Mouse (Mus musculus) heart, embryonic 15.5 days (tissue): ENCODE data around the gene Glis3. TPM values are rescaled to one million over a fixed set of nuclear protein-coding genes. Genes with fewer than 3 reads are reported as not detected.

ENCODE experiments used
- ATAC-seq: fragments of 200-750 bp; cut with Nextera tagmentation; replicated peaks from 2 replicates; pipeline ENCODE4 v1.8.0; 2017; ENCODE audit warnings: low read depth, moderate TSS enrichment; ENCODE audit not compliant: insufficient number of reproducible peaks, insufficient read depth, low FRiP score
- H3K27ac ChIP-seq: fragments of 300-500 bp; sonication (generic); 2 replicates; pipeline ENCODE4 v1.5.1; 2015; ENCODE audit warnings: mild to moderate bottlenecking, inconsistent platforms
- H3K27me3 ChIP-seq: fragments of 300-500 bp; sonication (generic); 2 replicates; pipeline ENCODE4 v1.6.1; 2015; ENCODE audit warnings: inconsistent platforms
- H3K36me3 ChIP-seq: fragments of 300-500 bp; sonication (generic); 2 replicates; pipeline ENCODE4 v1.6.1; 2015; ENCODE audit warnings: mild to moderate bottlenecking, inconsistent platforms
- H3K4me1 ChIP-seq: fragments of 300-500 bp; sonication (generic); replicated peaks from 2 replicates; pipeline ENCODE4 v1.6.1; 2015; ENCODE audit warnings: inconsistent platforms
- H3K4me2 ChIP-seq: fragments of 300-500 bp; sonication (generic); 2 replicates; pipeline ENCODE4 v1.6.1; 2015; ENCODE audit warnings: inconsistent platforms, mild to moderate bottlenecking, moderate library complexity
- H3K4me3 ChIP-seq: fragments of 300-500 bp; sonication (generic); 2 replicates; pipeline ENCODE4 v1.5.1; 2015; ENCODE audit warnings: mild to moderate bottlenecking, inconsistent platforms
- H3K9ac ChIP-seq: fragments of 300-500 bp; sonication (generic); 2 replicates; pipeline ENCODE4 v1.6.1; 2015; ENCODE audit warnings: mild to moderate bottlenecking, inconsistent platforms
- H3K9me3 ChIP-seq: fragments of 300-500 bp; sonication (generic); replicated peaks from 2 replicates; pipeline ENCODE4 v1.6.1; 2016; ENCODE audit warnings: inconsistent platforms
- WGBS: fragments of 180-500 bp; shearing (Covaris S2); methylation state at CpG from one replicate; pipeline ENCODE4 v1.1.7; 2015; ENCODE audit warnings: mixed read lengths; 5-methylcytosine and 5-hydroxymethylcytosine counted together
- polyA plus RNA-seq: library from polyadenylated mRNA; unstranded; fragments of >200 nt; fragmentation: Nextera tagmentation; extraction: Ambion mirVana; gene quantifications from 2 replicates; pipeline ENCODE4 v1.2.1, GENCODE M21; 2015

The Glis3 gene
- polyA plus RNA-seq, 1 experiment from 2014 or later: 0.87 TPM

GRCm38 (mm10) chr19:28591736-28592477 is 88.0 kb downstream of the Glis3 start:
- WGBS: 75% methylated on average over 7 of the region's 7 CpGs
- Histone ChIP-seq H3K4me3 (no peak overlapping the region), H3K36me3 (no peaks in the 10 kb centered on the region), H3K9me3 (no peaks in the 10 kb centered on the region), H3K27ac (no peak overlapping the region), H3K4me2 (no peak overlapping the region), H3K9ac (no peak overlapping the region), H3K4me1 (0 out of 2 replicates have a peak, but pooled peaks cover 3% of the 10 kb centered on the region), H3K27me3 (no peaks in the 10 kb centered on the region)
- ATAC-seq: no peak

DNA sequence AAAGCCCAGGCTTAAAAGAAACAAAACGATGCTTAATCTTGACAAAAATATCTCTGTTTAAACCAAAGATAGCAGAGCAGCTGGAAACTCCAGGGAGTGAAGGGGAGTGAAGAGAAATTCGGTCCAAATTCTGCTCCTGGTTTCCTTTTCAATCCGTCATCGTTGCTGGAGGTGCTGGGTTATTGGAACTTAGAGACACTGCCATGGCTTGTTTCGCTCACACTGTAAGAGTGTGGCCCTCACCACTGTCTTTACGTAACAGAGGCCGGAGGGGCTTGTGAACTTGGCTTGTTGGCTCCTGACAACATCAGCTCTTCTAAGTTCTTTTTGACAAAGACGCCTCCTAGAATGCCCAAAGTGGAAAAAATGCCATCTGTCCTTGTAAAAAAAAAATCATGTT is 99.4 kb downstream of the Glis3 start:
- H3K36me3 ChIP-seq: no peaks in the 10 kb centered on the region
- no peaks in the 10 kb centered on the region for H3K9me3 ChIP-seq
- no peaks in the 10 kb centered on the region for H3K27me3 ChIP-seq
- H3K4me2 ChIP-seq: no peak overlapping the region
- H3K27ac ChIP-seq: no peak overlapping the region
- WGBS: 63% methylated on average over 8 of the region's 8 CpGs
- no peak for ATAC-seq
- H3K4me3 ChIP-seq: no peak overlapping the region
- no peaks in the 10 kb centered on the region for H3K4me1 ChIP-seq
- no peak overlapping the region for H3K9ac ChIP-seq

GRCm38 (mm10) chr19:28579724-28580375 is 100.0 kb downstream of the Glis3 start:
- H3K4me1 ChIP-seq: no peaks in the 10 kb centered on the region
- H3K9me3 ChIP-seq: no peaks in the 10 kb centered on the region
- H3K36me3 ChIP-seq: no peaks in the 10 kb centered on the region
- H3K27ac ChIP-seq: no peak overlapping the region
- H3K27me3 ChIP-seq: no peaks in the 10 kb centered on the region
- H3K4me2 ChIP-seq: no peak overlapping the region
- WGBS: 64% methylated on average over 14 of the region's 14 CpGs
- H3K9ac ChIP-seq: no peak overlapping the region
- no peak overlapping the region for H3K4me3 ChIP-seq
- no peak for ATAC-seq

- no peaks in the 10 kb centered on the region for H3K36me3 ChIP-seq
- no peaks in the 10 kb centered on the region for H3K9me3 ChIP-seq
- H3K27me3 ChIP-seq: no peaks in the 10 kb centered on the region
- WGBS: 63% methylated on average over 12 of the region's 12 CpGs
- no peak overlapping the region for H3K4me2 ChIP-seq
- no peak for ATAC-seq
- H3K4me1 ChIP-seq: no peaks in the 10 kb centered on the region
- H3K27ac ChIP-seq: no peak overlapping the region
- no peak overlapping the region for H3K9ac ChIP-seq
- no peak overlapping the region for H3K4me3 ChIP-seq
Measured at GRCm38 (mm10) chr19:28577023-28577422, 102.9 kb downstream of the Glis3 start.

DNA sequence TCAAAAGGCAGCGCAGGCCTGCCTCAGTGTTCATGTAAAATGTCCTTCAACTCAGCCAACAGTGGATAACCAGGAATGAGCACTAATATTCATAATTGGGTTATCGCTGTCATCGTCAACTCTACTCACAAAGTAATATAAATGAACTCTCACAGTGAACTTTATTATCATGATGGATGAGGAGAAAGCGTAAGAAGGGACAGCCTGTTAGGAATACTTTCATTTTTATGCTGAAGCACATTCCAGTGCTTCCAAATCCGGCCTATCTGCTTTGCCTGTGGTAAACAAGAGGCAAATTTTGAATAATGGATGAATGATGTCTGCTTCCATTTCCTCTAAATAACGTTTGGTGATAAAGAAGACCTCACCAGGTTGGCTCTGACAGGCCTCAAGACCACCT is 103.3 kb downstream of the Glis3 start:
- Histone ChIP-seq H3K36me3 (no peaks in the 10 kb centered on the region), H3K27ac (no peak overlapping the region), H3K27me3 (no peaks in the 10 kb centered on the region), H3K4me1 (no peaks in the 10 kb centered on the region), H3K9me3 (no peaks in the 10 kb centered on the region), H3K4me2 (no peak overlapping the region), H3K4me3 (no peak overlapping the region), H3K9ac (no peak overlapping the region)
- no peak for ATAC-seq
- 72% methylated on average over 6 of the region's 6 CpGs for WGBS

- H3K9me3 ChIP-seq: no peaks in the 10 kb centered on the region
- no peaks in the 10 kb centered on the region for H3K4me1 ChIP-seq
- no peak overlapping the region for H3K4me3 ChIP-seq
- H3K4me2 ChIP-seq: no peak overlapping the region
- H3K9ac ChIP-seq: no peak overlapping the region
- ATAC-seq: no peak
- no peak overlapping the region for H3K27ac ChIP-seq
- no peaks in the 10 kb centered on the region for H3K27me3 ChIP-seq
- H3K36me3 ChIP-seq: no peaks in the 10 kb centered on the region
- WGBS: 86% methylated on average over 3 of the region's 3 CpGs
Measured at GRCm38 (mm10) chr19:28573641-28574040, 106.2 kb downstream of the Glis3 start.

DNA sequence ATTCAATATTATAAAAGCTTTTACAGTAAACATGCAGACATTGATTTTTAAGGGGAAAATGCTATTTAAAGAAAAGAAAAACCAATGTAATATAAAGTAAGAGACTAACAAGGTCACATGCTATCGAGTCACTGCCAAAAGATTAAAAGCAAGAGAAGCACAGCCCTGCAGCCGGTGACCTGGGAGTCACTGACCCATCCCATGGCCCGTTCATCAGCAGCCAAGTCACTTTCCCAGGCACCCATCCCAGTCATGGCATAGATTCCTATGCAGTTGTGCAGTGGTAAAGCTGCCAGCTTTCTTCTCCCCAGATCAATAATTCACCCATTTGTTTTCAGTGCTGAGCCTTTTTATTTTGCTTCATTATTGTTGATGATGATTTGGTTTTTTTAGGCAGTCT is 110.0 kb downstream of the Glis3 start:
- no peak overlapping the region for H3K4me2 ChIP-seq
- no peaks in the 10 kb centered on the region for H3K4me1 ChIP-seq
- WGBS: 68% methylated on average over 3 of the region's 3 CpGs
- ATAC-seq: no peak
- H3K27me3 ChIP-seq: no peaks in the 10 kb centered on the region
- no peak overlapping the region for H3K4me3 ChIP-seq
- no peak overlapping the region for H3K27ac ChIP-seq
- H3K9me3 ChIP-seq: no peaks in the 10 kb centered on the region
- H3K36me3 ChIP-seq: no peaks in the 10 kb centered on the region
- no peak overlapping the region for H3K9ac ChIP-seq

DNA sequence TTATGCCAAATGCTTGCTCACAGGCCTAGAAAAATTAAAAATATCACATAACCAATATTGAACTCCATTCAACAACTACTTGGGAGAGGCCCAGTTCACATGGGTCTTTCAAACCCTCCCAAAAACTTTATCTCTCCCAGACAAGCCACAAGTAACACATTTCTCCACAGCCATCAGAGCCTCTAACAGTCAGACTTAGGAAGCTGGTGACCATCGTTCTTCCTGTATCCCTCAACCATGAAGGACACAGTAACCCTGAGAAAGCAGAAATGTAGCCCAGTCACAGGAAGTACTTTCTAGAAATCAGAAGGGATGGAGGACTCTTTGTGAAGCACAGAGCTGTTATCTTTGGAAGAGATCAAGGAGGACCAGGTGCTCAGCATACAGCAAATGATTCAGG is 112.8 kb downstream of the Glis3 start:
- H3K4me1 ChIP-seq: no peaks in the 10 kb centered on the region
- H3K4me2 ChIP-seq: no peak overlapping the region
- no peaks in the 10 kb centered on the region for H3K9me3 ChIP-seq
- 51% methylated on average over 1 of the region's 1 CpGs for WGBS
- ATAC-seq: no peak
- no peak overlapping the region for H3K9ac ChIP-seq
- no peaks in the 10 kb centered on the region for H3K27me3 ChIP-seq
- no peaks in the 10 kb centered on the region for H3K36me3 ChIP-seq
- no peak overlapping the region for H3K4me3 ChIP-seq
- no peak overlapping the region for H3K27ac ChIP-seq

GRCm38 (mm10) chr19:28566554-28566953 is 113.3 kb downstream of the Glis3 start:
- no peaks in the 10 kb centered on the region for H3K36me3 ChIP-seq
- no peaks in the 10 kb centered on the region for H3K9me3 ChIP-seq
- 38% methylated on average over 2 of the region's 2 CpGs for WGBS
- no peak overlapping the region for H3K27ac ChIP-seq
- no peak overlapping the region for H3K4me3 ChIP-seq
- no peak overlapping the region for H3K9ac ChIP-seq
- no peaks in the 10 kb centered on the region for H3K4me1 ChIP-seq
- no peak for ATAC-seq
- H3K27me3 ChIP-seq: no peaks in the 10 kb centered on the region
- H3K4me2 ChIP-seq: no peak overlapping the region

DNA sequence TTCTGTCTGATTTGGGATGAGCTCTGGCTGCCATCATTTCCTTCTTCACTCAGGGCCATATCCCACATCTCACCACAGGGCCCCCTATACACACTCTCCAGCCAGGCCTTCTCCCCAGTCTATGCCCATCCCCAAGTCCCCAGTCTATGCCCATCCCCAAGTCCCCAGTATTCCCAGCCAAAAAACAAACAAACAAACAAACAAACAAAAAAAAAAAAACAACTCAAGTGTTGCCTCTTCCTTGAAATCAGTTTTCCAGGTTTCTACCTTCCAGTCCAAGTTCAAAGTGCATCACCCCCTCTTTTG is 118.2 kb downstream of the Glis3 start:
- H3K4me3 ChIP-seq: no peak overlapping the region
- peaks cover 7% of the 10 kb centered on the region; the same call in 1 of the 2 replicates for H3K4me1 ChIP-seq
- H3K36me3 ChIP-seq: no peaks in the 10 kb centered on the region
- H3K27ac ChIP-seq: no peak overlapping the region
- H3K4me2 ChIP-seq: no peak overlapping the region
- H3K9me3 ChIP-seq: no peaks in the 10 kb centered on the region
- ATAC-seq: no peak
- H3K9ac ChIP-seq: no peak overlapping the region
- H3K27me3 ChIP-seq: no peaks in the 10 kb centered on the region

GRCm38 (mm10) chr19:28560801-28561696 is 118.8 kb downstream of the Glis3 start:
- Histone ChIP-seq H3K27me3 (no peaks in the 10 kb centered on the region), H3K4me2 (no peak overlapping the region), H3K4me1 (peaks cover 7% of the 10 kb centered on the region; the same call in 1 of the 2 replicates), H3K9me3 (no peaks in the 10 kb centered on the region), H3K27ac (no peak overlapping the region), H3K9ac (no peak overlapping the region), H3K4me3 (no peak overlapping the region), H3K36me3 (no peaks in the 10 kb centered on the region)
- ATAC-seq: no peak
- 56% methylated on average over 8 of the region's 8 CpGs for WGBS
